Mouse (Mus musculus): ENCODE results near the gene H2afj.

Gene H2afj

DNA sequence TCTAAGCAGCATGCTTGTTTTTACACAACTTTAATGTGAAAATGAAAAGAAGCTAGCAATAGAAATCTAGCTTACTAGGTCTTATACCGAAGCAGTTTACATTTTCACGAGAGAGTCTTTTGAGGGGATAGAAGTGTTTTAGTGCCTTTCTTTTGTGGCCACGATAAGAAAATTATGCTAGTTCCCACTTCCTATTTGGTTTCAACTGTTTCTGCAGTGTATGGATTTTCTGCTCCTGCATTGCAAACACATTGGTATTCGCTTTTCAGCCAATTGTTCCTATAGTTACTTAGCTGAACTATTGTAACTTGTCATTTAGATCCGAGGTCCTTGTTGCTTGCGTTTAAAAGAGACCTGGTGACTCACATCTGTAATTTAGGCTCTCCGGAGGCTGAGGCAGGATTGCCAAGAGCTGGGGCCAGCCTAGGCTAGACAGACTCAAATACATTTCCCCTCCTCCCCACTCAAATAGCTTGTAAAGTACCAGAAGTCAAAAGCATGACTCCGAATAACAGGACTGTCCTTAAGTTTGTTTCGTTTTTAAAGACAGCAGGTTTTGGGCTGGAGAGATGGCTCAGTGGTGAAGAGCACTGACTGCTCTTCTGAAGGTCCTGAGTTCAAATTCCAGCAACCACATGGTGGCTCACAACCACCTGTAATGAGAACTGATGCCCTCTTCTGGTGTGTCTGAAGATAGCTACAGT is 3.2 kb upstream of the H2afj start:
- DNase-seq (ENCODE audit: extremely low read depth, low read depth) = peak; percentile 79

GRCm38 (mm10) chr6:136805409-136805775 is 2.7 kb upstream of the H2afj start:
- DNase-seq (ENCODE audit: extremely low read depth, low read depth) = no peak

- no peak for DNase-seq (ENCODE audit: extremely low read depth, low read depth)
Observed at GRCm38 (mm10) chr6:136806819-136807218, 1.2 kb upstream of the H2afj start.

DNA sequence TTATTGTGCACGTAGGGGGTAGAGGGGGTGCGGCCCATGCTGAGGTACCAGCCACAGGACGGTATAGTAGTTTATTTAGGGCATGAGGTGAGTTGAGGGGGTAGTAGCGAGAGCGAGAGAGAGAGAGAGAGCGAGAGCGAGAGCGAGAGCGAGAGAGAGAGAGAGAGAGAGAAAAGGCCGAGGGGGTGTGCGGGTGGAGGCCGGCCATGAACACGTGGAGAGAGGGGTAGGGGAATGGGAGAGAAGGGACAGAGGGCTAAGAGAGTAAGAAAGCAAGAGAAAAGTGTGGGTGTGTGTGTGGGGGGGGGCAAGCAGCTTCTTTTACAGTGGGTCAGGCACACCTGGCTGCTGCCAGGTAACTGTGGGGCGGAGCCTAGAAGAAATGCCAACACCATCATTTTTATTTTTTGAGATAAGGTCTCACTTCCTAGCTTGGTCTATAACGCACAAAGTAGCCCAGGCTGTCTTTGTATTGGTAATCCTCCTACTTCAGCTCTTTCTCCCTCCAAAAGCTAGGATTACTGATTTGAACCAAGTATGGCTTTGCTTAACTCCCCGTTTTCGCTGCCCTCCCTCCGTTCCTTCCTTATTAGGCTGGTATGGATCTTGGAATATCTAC is 540 bp upstream of the H2afj start:
- DNase-seq (ENCODE audit: extremely low read depth, low read depth) = no peak

DNA sequence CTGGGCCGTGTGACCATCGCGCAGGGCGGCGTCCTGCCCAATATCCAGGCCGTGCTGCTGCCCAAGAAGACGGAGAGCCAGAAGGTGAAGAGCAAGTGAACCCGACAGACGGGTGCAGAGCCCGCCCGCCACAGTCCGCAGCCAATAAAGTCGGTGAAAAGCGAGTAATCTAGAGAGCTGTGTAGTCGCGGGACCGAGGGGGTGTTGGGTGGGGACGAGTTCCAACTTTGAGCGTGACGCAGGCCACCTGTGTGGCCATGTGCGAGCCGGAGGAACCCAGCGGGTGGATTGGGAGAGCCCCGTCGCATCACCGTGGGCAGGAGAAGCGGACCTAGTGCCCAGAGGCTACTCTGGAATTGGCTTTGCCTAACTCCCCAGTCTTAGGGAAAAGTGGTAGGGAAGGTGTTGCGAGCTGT is 595 bp downstream of the H2afj start:
- no peak for DNase-seq (ENCODE audit: extremely low read depth, low read depth)

DNA sequence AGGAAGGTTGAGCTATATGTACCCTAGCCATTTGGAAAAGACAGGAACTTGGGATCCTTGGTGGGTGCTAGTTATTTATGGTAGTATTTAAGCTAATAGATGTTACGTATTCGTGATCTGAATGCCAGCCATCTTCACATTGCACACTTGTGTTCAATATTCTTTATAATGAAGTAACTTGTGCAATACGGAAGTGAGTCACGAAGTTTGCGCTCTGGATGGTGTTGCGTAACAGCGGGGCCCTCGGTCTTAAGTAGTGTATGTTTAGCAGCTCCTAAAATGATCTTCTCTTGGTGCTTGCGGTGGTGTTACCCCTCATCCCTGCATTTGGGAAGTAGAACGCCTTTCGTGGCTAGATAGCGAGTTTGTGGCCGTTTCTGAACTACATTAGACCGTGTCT is 1.0 kb downstream of the H2afj start:
- peak; percentile 83 for DNase-seq (ENCODE audit: extremely low read depth, low read depth)

DNA sequence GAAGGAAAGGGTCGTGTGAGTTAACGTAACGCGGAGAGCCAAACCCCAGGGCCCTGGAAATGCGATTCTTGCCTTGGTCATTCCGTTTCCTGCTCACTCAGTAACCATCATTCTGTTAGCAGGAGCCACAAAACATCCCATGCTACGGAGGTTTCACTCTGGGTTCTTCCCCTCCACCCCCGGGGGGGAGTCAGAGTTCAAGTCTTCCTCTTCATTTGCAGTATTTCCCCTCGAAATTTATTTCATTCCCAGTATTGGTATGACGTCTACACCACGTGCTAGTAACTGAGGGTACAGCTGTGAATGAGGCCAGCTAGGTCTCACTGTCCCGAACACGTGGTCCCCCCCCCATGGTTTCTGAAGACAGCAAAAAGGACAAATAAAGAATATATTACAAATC is 1.6 kb downstream of the H2afj start:
- DNase-seq (ENCODE audit: extremely low read depth, low read depth) = no peak

- no peak for DNase-seq (ENCODE audit: extremely low read depth, low read depth)
Observed at GRCm38 (mm10) chr6:136811196-136811595, 3.2 kb downstream of the H2afj start.

DNA sequence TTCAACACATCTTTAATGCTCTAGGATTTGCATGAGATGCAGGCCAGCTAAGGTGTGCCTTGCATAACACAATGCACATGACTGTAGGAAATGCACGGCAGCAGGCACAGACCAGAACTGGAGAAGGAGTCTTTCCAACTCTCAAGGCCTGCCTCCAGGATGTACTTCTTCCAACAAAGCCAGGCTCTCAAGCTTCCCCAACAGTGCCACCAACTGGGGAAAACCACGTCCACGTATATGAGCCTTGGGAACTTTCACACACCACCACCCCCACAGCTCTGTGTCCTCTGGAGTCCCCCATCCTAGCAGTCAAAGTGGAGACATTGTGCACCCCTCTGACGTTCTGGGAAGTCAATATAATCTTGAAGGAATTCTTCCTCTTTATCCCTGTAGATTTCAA is 5.1 kb downstream of the H2afj start:
- DNase-seq (ENCODE audit: extremely low read depth, low read depth) = no peak

DNA sequence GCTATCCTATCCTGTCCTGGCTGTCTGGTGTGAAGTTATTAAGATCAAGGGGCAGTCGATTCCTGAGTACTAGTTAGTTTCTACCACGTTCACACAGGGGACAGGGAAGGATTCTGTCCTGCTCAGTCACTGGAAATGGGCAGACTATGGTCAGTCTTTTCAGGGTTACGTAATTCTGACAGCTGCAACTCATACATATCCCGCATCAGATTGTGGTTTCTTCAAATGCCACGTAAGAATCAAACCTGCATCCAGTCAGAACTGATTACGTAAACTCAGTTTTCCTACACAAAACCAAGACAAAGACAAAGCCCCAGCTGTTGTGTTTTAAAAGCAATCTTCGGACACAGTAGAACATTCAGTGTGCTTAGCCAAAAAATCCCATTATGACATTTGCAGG is 7.3 kb downstream of the H2afj start:
- DNase-seq (ENCODE audit: extremely low read depth, low read depth) = no peak

DNA sequence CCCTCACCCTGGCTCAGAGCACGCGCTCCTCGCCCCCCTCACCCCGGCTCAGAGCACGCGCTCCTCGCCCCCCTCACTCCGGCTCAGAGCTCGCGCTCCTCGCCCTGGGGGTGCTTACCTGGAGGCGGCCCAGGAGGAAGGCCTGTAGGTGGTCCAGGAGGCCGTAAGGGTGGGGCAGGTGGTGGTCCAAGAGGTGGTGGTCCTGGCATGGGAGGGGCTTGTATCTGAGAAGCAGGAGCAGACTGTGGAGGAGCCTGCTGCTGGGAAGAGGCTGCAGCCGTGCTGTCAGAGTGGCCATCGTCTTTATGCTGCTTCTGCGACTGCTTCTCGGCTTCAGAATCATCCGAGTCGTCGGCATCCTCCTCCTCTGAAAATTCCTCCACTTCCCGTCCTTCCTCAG is 8.8 kb downstream of the H2afj start:
- no peak for DNase-seq (ENCODE audit: extremely low read depth, low read depth)

DNA sequence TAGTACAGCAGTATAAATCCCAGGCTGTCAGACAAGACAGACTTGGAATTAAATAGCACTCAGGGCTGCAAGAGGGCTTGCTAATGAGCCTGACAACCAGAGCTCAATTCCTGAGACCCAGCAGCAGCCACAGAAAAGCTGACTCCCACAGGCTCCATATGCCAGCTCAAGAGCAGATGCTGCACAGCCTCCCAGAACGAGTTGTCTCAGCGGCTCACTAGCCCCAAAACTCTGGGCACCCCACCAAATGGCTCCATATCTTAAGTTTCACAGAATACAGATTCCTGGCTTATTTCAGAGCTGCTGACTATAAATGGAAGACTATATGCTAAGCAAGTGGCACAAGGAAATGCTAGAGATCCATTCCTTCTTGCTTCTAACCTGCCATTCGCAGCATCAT is 9.5 kb downstream of the H2afj start:
- no peak for DNase-seq (ENCODE audit: extremely low read depth, low read depth)

- DNase-seq (ENCODE audit: extremely low read depth, low read depth) = no peak
Observed at GRCm38 (mm10) chr6:136820381-136820780, 12.3 kb downstream of the H2afj start.

GRCm38 (mm10) chr6:136821086-136821485 is 13.0 kb downstream of the H2afj start:
- DNase-seq (ENCODE audit: extremely low read depth, low read depth) = no peak

DNA sequence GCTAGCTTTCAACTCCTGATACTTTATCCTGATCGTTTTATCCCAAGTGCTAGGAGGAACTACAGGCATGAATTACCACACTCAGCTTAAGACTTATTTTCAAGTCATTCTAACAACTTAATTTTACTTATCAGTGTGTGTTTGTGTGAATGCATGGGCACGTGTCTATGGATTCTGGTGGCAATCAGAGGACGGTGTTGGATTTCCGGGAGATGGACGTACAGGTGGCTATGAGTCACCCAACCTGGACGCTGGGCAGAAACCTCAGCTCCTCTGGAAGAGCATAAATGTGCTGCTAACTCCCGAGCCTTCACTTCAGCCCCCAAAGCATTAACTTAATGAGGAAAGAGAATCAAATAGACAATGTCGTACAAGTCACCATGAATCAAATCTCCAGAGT is 16.9 kb downstream of the H2afj start:
- no peak for DNase-seq (ENCODE audit: extremely low read depth, low read depth)

GRCm38 (mm10) chr6:136827116-136827515 is 19.1 kb downstream of the H2afj start:
- no peak for DNase-seq (ENCODE audit: extremely low read depth, low read depth)

GRCm38 (mm10) chr6:136827516-136827880 is 19.5 kb downstream of the H2afj start, which contains the start of gene BC049715:
Gene BC049715, plus strand, starts transcription at chr6:136827626.
- no peak for DNase-seq (ENCODE audit: extremely low read depth, low read depth)

GRCm38 (mm10) chr6:136827881-136828561 is 20.0 kb downstream of the H2afj start, which contains the start of gene Wbp11:
Gene Wbp11, minus strand, starts transcription at chr6:136828233.
- DNase-seq (ENCODE audit: extremely low read depth, low read depth) = peak; percentile 99

- DNase-seq (ENCODE audit: extremely low read depth, low read depth) = no peak
Observed at GRCm38 (mm10) chr6:136828681-136829080, 20.6 kb downstream of the H2afj start.

DNA sequence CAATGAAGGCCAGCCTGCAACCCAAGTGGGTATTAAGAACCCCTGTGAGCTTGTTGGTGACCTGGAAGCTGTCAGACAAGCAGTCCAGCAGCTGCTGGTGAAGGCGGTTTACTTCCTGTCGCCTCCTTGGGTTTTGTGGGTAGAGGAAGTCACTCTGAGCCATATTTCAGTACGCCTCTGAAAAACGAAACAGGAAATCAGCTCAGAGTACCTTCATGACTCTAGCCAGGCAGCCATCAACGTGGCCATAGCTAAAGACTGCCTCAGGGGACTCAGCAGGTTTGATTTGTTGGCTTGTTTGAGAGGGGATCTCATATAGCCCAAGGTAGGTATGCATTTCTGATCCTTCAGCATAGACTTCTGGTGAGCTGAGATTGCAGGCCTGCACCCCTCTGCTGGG is 23.7 kb downstream of the H2afj start:
- no peak for DNase-seq (ENCODE audit: extremely low read depth, low read depth)

DNA sequence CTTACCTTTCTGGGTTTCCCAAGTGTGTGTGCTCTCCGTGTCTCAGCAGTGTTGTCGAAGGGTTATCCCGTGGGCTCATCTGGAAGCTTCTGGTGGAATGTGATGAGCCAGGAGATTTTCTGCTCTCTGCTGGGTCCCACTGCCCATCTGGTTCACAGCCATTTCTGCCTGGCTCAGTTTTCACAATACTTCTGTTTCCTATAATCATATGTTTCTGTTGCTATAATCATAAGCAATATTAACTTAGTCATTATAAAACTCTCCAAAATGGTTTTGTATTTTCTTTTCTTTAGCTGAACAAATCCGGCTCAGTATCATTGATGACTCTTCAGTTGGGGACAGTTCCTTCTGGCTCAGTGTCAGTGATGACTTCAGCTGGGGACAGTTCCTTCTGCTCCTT is 27.3 kb downstream of the H2afj start, which contains the start of gene Smco3:
TSS of gene Smco3 (minus strand) at position 101 of the 400 bp plus-strand sequence.
- DNase-seq (ENCODE audit: extremely low read depth, low read depth) = no peak

DNA sequence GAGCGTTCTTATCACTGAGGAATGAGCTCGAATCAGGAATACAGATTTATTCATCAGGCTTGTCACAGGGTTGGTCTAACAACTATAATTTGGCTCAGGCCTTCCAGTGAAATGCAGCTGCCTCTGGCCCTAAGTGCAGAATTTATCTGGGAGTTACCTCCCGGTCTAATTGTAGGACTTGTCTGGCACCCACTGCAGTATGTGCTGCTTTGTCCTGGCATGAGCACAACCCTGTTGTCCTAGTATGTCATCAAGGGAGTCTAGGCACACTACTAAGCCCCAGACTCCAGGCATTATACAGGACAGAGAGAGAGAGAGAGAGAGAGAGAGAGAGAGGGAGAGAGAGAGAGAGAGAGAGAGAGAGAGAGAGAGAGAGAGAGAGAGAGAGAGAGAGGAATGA is 29.3 kb downstream of the H2afj start:
- no peak for DNase-seq (ENCODE audit: extremely low read depth, low read depth)

- DNase-seq (ENCODE audit: extremely low read depth, low read depth) = no peak
Observed at GRCm38 (mm10) chr6:136844903-136845302, 36.9 kb downstream of the H2afj start.

Measured in MEL-GATA-1-ER (cell line).